15 mouse cellular contexts compared by ENCODE assay signal in genomic region chr1:191793888-191794532, GRCm38 (mm10). TPM values are rescaled to one million over a fixed set of nuclear protein-coding genes. Genes with fewer than 3 reads are reported as not detected.
A peak's percentile ranks its signal among the peaks of the same experiment; 100 is the strongest.
DNase-seq lines count a peak whose midpoint lies in the region; ATAC-seq lines count a peak whose summit lies in the region.
"Had no signal": no experiment of that assay in that cellular context is flagged by ENCODE, and none has a peak within 500 bp of the region (broad histone marks: within the 10 kb centered on the region; RNA-seq: fewer than 3 reads in every experiment).

No protein-coding gene starts in this region.

- H3K9me3 ChIP-seq in liver, embryonic 12.5 days (replicated peaks) = no peaks in the 10 kb centered on the region; the same call in none of the 2 replicates
- no peaks in the 10 kb centered on the region for H3K9me3 ChIP-seq in liver, embryonic 11.5 days (ENCODE audit: control insufficient read depth, low read length)
- H3K9me3 ChIP-seq in heart, embryonic 14.5 days (ENCODE audit: control insufficient read depth, low read length) = 0 out of 2 replicates have a peak, but pooled peaks cover 3% of the 10 kb centered on the region
- no peaks in the 10 kb centered on the region for H3K9me3 ChIP-seq in stomach, embryonic 15.5 days
- H3K9me3 ChIP-seq in midbrain, embryonic 13.5 days = peaks cover 5% of the 10 kb centered on the region; the same call in 1 of the 2 replicates
- H3K9me3 ChIP-seq: embryonic facial prominence, embryonic 15.5 days; heart, embryonic 15.5 days had no signal

- no peaks in the 10 kb centered on the region for H3K36me3 ChIP-seq in liver, embryonic 12.5 days
- no peaks in the 10 kb centered on the region for H3K36me3 ChIP-seq in liver, embryonic 11.5 days (ENCODE audit: control insufficient read depth, insufficient read depth, low read length)
- no peaks in the 10 kb centered on the region for H3K36me3 ChIP-seq in heart, embryonic 14.5 days (ENCODE audit: control insufficient read depth, insufficient read depth, low read length)
- H3K36me3 ChIP-seq in stomach, embryonic 15.5 days = no peaks in the 10 kb centered on the region
- no peaks in the 10 kb centered on the region for H3K36me3 ChIP-seq in midbrain, embryonic 13.5 days
- H3K36me3 ChIP-seq: embryonic facial prominence, embryonic 15.5 days; forebrain, embryonic 15.5 days; heart, embryonic 15.5 days had no signal

- 62% methylated on average over 7 of the region's 7 CpGs for WGBS in liver, embryonic 12.5 days (ENCODE audit: insufficient replicate concordance)
- WGBS in liver, embryonic 11.5 days = 64% methylated on average over 7 of the region's 7 CpGs
- WGBS in heart, embryonic 14.5 days = 60% methylated on average over 7 of the region's 7 CpGs
- 65% methylated on average over 7 of the region's 7 CpGs for WGBS in stomach, embryonic 15.5 days
- WGBS in midbrain, embryonic 13.5 days = 89% methylated on average over 7 of the region's 7 CpGs

- no peaks in the 10 kb centered on the region for H3K27me3 ChIP-seq in liver, embryonic 12.5 days (replicated peaks)
- H3K27me3 ChIP-seq in liver, embryonic 11.5 days (replicated peaks; ENCODE audit: control insufficient read depth, insufficient read depth, low read length) = no peaks in the 10 kb centered on the region
- no peaks in the 10 kb centered on the region for H3K27me3 ChIP-seq in heart, embryonic 14.5 days (ENCODE audit: control insufficient read depth, insufficient read depth, low read length)
- H3K27me3 ChIP-seq in stomach, embryonic 15.5 days (replicated peaks) = no peaks in the 10 kb centered on the region
- H3K27me3 ChIP-seq in midbrain, embryonic 13.5 days = no peaks in the 10 kb centered on the region
- H3K27me3 ChIP-seq: embryonic facial prominence, embryonic 15.5 days; forebrain, embryonic 15.5 days; heart, embryonic 15.5 days had no signal

- no peak overlapping the region for H3K27ac ChIP-seq in liver, embryonic 12.5 days
- H3K27ac ChIP-seq in liver, embryonic 11.5 days (ENCODE audit: low read depth, low read length) = no peak overlapping the region
- H3K27ac ChIP-seq in heart, embryonic 14.5 days (replicated peaks in 1 of 2; ENCODE audit: control insufficient read depth in 1 of 2, insufficient read depth in 1 of 2, low read depth in 2 of 2, low read length in 2 of 2) = no peak overlapping the region
- no peak overlapping the region for H3K27ac ChIP-seq in stomach, embryonic 15.5 days
- H3K27ac ChIP-seq in midbrain, embryonic 13.5 days = no peak overlapping the region
- H3K27ac ChIP-seq: embryonic facial prominence, embryonic 15.5 days; forebrain, embryonic 15.5 days; heart, embryonic 15.5 days; hindbrain, postnatal 0 days; layer of hippocampus, adult 2 months had no signal

- ATAC-seq in liver, embryonic 12.5 days = 0 out of 2 replicates have a peak, but pooled peaks have one; percentile 27
- no peak for ATAC-seq in liver, embryonic 11.5 days (replicated peaks; ENCODE audit: low FRiP score)
- ATAC-seq in heart, embryonic 14.5 days (ENCODE audit: insufficient number of reproducible peaks, insufficient read depth, low FRiP score, low read depth) = peak; percentile 55; the same call in 1 of the 2 replicates
- peak; percentile 27; the same call in 1 of the 2 replicates for ATAC-seq in stomach, embryonic 15.5 days (ENCODE audit: insufficient read depth, low FRiP score, low read depth)
- ATAC-seq in activated CD4-positive, CD25-positive, alpha-beta regulatory T cell, adult 4 months = no peak
- ATAC-seq in midbrain, embryonic 13.5 days = no peak
- ATAC-seq: CD4-positive, CD25-positive, alpha-beta regulatory T cell, adult 4 months; forebrain, embryonic 15.5 days; hindbrain, postnatal 0 days had no signal

- DNase-seq in liver, embryonic 11.5 days (ENCODE audit: low spot score) = no peak
- DNase-seq in kidney, postnatal 10 days = peak; percentile 54
- no peak for DNase-seq in cerebellum, adult 11-12 months
- DNase-seq: thymus, adult 18-20 months had no signal

- no peak overlapping the region for H3K9ac ChIP-seq in liver, embryonic 12.5 days
- H3K9ac ChIP-seq in liver, embryonic 11.5 days (ENCODE audit: low read depth, low read length) = no peak overlapping the region
- H3K9ac ChIP-seq in heart, embryonic 14.5 days (ENCODE audit: low read length) = no peak overlapping the region
- H3K9ac ChIP-seq in stomach, embryonic 15.5 days = no peak overlapping the region
- H3K9ac ChIP-seq in midbrain, embryonic 13.5 days (replicated peaks) = no peak overlapping the region
- H3K9ac ChIP-seq: embryonic facial prominence, embryonic 15.5 days; forebrain, embryonic 15.5 days; heart, embryonic 15.5 days had no signal

- peaks cover 7% of the 10 kb centered on the region for H3K4me1 ChIP-seq in liver, embryonic 12.5 days
- peaks cover 7% of the 10 kb centered on the region for H3K4me1 ChIP-seq in liver, embryonic 11.5 days (replicated peaks; ENCODE audit: control insufficient read depth, insufficient read depth, low read length)
- peaks cover 6 to 12% of the 10 kb centered on the region in 2 experiments; a peak in 3 of 4 replicates for H3K4me1 ChIP-seq in heart, embryonic 14.5 days (ENCODE audit: control insufficient read depth in 2 of 2, insufficient read depth in 2 of 2, low read length in 2 of 2)
- no peaks in the 10 kb centered on the region for H3K4me1 ChIP-seq in stomach, embryonic 15.5 days
- H3K4me1 ChIP-seq in midbrain, embryonic 13.5 days (replicated peaks) = no peaks in the 10 kb centered on the region
- H3K4me1 ChIP-seq: embryonic facial prominence, embryonic 15.5 days; forebrain, embryonic 15.5 days had no signal

- no peak overlapping the region for H3K4me3 ChIP-seq in liver, embryonic 12.5 days
- H3K4me3 ChIP-seq in liver, embryonic 11.5 days (ENCODE audit: low read depth, low read length) = no peak overlapping the region
- H3K4me3 ChIP-seq in heart, embryonic 14.5 days (ENCODE audit: control insufficient read depth in 1 of 2, insufficient read depth in 1 of 2, low read depth in 1 of 2, low read length in 2 of 2) = no peak overlapping the region
- no peak overlapping the region for H3K4me3 ChIP-seq in stomach, embryonic 15.5 days (replicated peaks)
- H3K4me3 ChIP-seq in midbrain, embryonic 13.5 days (replicated peaks) = no peak overlapping the region
- H3K4me3 ChIP-seq: embryonic facial prominence, embryonic 15.5 days; forebrain, embryonic 15.5 days; heart, embryonic 15.5 days; layer of hippocampus, adult 2 months had no signal

- H3K4me2 ChIP-seq in liver, embryonic 12.5 days = no peak overlapping the region
- H3K4me2 ChIP-seq in liver, embryonic 11.5 days = no peak overlapping the region
- H3K4me2 ChIP-seq in heart, embryonic 14.5 days (ENCODE audit: low read length) = no peak overlapping the region
- no peak overlapping the region for H3K4me2 ChIP-seq in stomach, embryonic 15.5 days
- no peak overlapping the region for H3K4me2 ChIP-seq in midbrain, embryonic 13.5 days (replicated peaks)
- H3K4me2 ChIP-seq: embryonic facial prominence, embryonic 15.5 days; forebrain, embryonic 15.5 days; heart, embryonic 15.5 days had no signal

RNA-seq across cellular contexts. Expression of gene Nek2, which starts 27.2 kb away (rescaled TPM):
- polyA plus RNA-seq in liver, embryonic 12.5 days (2016; fragmentation: Nextera tagmentation; extraction: Ambion mirVana) = 49.4 and 51.0 TPM in 2 replicates
- polyA plus RNA-seq in liver, embryonic 11.5 days (2014; fragmentation: Nextera tagmentation; extraction: Ambion mirVana) = 54.2 and 60.5 TPM in 2 replicates
- polyA plus RNA-seq in heart, embryonic 14.5 days (2014; fragmentation: Nextera tagmentation; extraction: Ambion mirVana) = 28.7 and 30.9 TPM in 2 replicates
- 38.7 and 41.1 TPM in 2 replicates for polyA plus RNA-seq in stomach, embryonic 15.5 days (2015; fragmentation: Nextera tagmentation; extraction: Ambion mirVana)
- polyA plus RNA-seq in activated CD4-positive, CD25-positive, alpha-beta regulatory T cell, adult 4 months (2017; shearing (Covaris generic)) = 1 to 10 TPM; 4.4 to 5.0 TPM
- polyA plus RNA-seq in midbrain, embryonic 13.5 days (2015; fragmentation: Nextera tagmentation; extraction: Ambion mirVana) = 18.6 and 20.0 TPM in 2 replicates

Comparison
In these comparisons a context has a peak if more than half of its experiments do, and no peak if none do; other contexts are left out.
1. ATAC-seq: peak in liver, embryonic 12.5 days (single experiment), heart, embryonic 14.5 days (single experiment) and stomach, embryonic 15.5 days (single experiment); none in liver, embryonic 11.5 days (single experiment), activated CD4-positive, CD25-positive, alpha-beta regulatory T cell, adult 4 months (single experiment) and midbrain, embryonic 13.5 days (single experiment).